Mouse (Mus musculus): ENCODE results near the gene Wfdc1. TPM values are rescaled to one million over a fixed set of nuclear protein-coding genes. Genes with fewer than 3 reads are reported as not detected.

Gene Wfdc1
- polyA plus RNA-seq (2015; fragmentation: Nextera tagmentation; extraction: Ambion mirVana), result 18.5 and 21.8 TPM in 2 replicates

DNA sequence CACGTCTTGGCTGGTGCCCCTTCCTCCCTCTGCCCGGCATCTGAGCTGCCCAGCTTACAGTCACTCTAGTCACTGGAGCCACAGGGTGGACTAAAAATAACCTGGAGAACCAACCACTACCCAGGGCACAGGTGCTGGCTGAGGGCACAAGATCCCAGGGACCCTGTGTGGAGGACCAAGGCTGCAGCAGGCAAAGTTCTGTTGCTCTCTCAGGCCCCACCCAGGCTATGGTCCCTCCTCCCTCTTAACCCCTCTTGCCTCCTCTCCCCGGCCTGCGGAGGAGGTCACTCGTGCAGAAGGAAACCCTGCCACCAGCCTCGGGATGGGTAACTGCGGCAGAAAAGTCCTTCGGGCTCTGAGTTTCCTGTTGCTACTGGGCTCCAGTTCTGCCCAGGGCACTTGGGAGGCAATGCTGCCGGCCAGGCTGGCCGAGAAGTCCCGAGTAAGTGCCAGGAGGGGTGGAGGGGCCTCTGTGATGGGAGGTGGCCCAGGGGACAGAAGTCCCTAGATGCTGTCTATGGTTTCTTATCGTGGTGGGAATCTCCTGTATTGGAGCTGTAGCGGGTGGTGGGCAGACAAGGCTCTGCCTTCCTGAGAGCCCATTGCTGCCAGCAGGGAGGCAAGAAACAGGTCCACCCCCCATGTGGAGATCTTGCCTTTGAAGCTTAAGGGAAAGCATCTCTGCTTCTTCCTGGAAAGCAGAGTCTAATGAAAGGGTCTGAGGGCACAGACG lies at the start of gene Wfdc1:
Gene Wfdc1, plus strand, starts transcription at position 147 of the 733 bp plus-strand sequence.
- WGBS, result 23% methylated on average over 14 of the region's 14 CpGs
- Histone ChIP-seq H3K27me3 (replicated peaks) (no peaks in the 10 kb centered on the region), H3K4me2 (peak within 1 kb of the TSS; percentile 29), H3K27ac (no peak within 1 kb of the TSS; the same call in 1 of the 2 replicates), H3K4me3 (replicated peaks) (peak within 1 kb of the TSS; percentile 13; the same call in 1 of the 2 replicates), H3K36me3 (no peaks in the 10 kb centered on the region), H3K9ac (no peak within 1 kb of the TSS), H3K4me1 (peaks cover 33% of the 10 kb centered on the region), H3K9me3 (no peaks in the 10 kb centered on the region)
- ATAC-seq (ENCODE audit: insufficient read depth, low FRiP score, low read depth), result no peak

DNA sequence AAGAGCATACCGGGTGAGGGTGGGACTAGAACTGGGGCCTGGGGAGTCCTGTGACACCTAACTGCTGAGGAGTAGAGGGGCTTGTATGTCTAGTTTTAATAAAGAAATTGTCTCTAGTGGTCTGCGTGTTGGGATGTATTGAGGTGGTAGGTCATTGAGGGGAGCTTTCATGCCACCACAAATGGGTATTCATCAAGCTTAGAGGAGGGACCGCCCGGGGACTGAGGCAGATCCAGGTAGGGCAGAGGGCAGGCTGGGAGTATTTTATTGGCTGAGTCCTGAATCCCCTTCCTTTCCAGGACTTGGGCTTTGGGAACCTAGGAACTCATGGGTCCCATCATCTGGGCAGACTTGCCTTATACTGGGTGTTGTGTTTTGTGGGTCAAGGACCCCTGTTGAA lies 49.4 kb upstream of the Wfdc1 start:
- no peak for ATAC-seq (ENCODE audit: insufficient read depth, low FRiP score, low read depth)
- no peaks in the 10 kb centered on the region for H3K36me3 ChIP-seq
- no peak overlapping the region for H3K27ac ChIP-seq
- WGBS, result 90% methylated on average over 4 of the region's 4 CpGs
- no peaks in the 10 kb centered on the region for H3K4me1 ChIP-seq
- H3K27me3 ChIP-seq (replicated peaks), result no peaks in the 10 kb centered on the region
- H3K9me3 ChIP-seq, result no peaks in the 10 kb centered on the region
- no peak overlapping the region for H3K9ac ChIP-seq
- H3K4me3 ChIP-seq (replicated peaks), result no peak overlapping the region
- no peak overlapping the region for H3K4me2 ChIP-seq

DNA sequence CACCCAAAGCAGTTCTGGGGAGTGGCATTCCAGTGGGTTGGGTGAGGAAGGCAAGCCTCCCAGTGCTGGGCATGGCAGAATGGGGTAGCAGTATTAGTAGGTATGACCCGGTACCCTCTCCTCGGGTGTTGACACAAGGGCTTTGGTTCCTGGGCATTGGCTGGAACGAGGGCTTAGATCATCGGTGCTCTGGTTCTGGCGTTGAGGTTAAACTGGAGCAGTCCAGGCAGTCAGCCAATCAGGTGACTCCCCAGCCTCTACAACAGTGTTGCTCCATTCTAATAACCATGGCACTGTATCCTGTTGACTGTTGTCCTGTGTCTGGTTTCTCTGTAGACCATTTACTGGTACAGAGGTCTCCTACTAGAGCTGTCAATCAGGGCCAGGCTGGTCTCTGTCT lies 48.6 kb upstream of the Wfdc1 start:
- H3K9me3 ChIP-seq, result no peaks in the 10 kb centered on the region
- H3K36me3 ChIP-seq, result no peaks in the 10 kb centered on the region
- ATAC-seq (ENCODE audit: insufficient read depth, low FRiP score, low read depth), result no peak
- H3K4me1 ChIP-seq, result no peaks in the 10 kb centered on the region
- H3K27ac ChIP-seq, result no peak overlapping the region
- H3K4me3 ChIP-seq (replicated peaks), result no peak overlapping the region
- WGBS, result 80% methylated on average over 5 of the region's 5 CpGs
- H3K27me3 ChIP-seq (replicated peaks), result no peaks in the 10 kb centered on the region
- no peak overlapping the region for H3K4me2 ChIP-seq
- no peak overlapping the region for H3K9ac ChIP-seq

DNA sequence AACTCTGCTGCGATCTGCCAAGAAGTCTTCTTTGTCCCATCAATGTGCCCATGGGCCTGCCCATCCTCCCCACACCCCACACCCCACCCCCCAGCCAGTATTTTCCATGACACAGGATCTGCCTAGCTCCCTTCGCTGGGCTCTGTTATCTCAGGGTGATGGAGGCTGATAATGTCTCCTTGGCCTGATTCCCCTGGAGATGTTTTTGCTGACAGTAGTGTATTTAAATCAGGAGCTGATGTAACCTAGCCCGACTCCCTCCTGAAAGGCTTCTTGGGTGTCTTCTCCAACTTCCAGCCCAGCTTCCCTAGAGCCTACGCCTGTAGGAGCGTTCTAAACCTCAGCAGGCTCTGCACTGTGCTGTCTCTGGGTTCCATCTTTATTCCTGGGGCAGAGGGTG lies 47.3 kb upstream of the Wfdc1 start:
- Histone ChIP-seq H3K4me1 (no peaks in the 10 kb centered on the region), H3K4me3 (replicated peaks) (no peak overlapping the region), H3K27me3 (replicated peaks) (no peaks in the 10 kb centered on the region), H3K4me2 (no peak overlapping the region), H3K9ac (no peak overlapping the region), H3K9me3 (no peaks in the 10 kb centered on the region), H3K36me3 (no peaks in the 10 kb centered on the region), H3K27ac (no peak overlapping the region)
- no peak for ATAC-seq (ENCODE audit: insufficient read depth, low FRiP score, low read depth)
- WGBS, result 54% methylated on average over 5 of the region's 5 CpGs

DNA sequence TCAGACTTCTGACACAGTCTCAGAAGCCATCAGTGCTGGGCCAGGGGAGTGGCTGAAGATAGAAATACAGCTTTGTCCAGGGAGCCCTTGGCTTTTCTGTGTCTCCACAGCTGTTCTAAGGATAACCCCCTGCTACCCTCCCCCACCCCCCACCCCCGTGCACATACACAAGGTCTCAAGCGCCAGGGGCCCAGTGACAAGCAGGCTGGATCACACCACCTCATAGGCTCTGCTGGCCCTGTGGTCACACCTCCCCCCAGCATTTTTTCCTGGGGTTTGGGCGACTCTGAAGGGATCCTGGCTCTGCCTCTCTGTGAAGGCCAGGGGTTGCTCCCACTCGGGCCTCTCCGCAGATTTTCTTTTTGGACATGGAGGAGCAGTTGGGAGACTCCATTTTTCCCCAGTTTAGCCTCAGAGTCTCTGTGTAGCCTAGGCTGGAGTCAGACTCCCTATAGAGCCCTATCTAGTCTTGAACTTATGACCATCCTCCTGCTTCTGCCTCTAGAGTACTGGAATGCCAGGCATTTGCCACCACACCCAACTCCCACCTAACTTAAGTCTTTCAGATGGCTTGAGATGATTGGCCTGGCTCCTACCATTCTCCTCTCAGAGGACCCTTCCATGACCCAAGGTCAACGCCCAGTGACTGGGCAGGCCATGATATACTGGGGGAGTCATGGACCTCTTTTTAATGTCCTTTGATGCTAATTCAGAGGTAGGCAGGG lies 45.9 kb upstream of the Wfdc1 start:
- Histone ChIP-seq H3K27me3 (replicated peaks) (no peaks in the 10 kb centered on the region), H3K9me3 (no peaks in the 10 kb centered on the region), H3K4me2 (no peak overlapping the region), H3K27ac (no peak overlapping the region), H3K36me3 (no peaks in the 10 kb centered on the region), H3K4me1 (no peaks in the 10 kb centered on the region), H3K9ac (no peak overlapping the region), H3K4me3 (replicated peaks) (no peak overlapping the region)
- ATAC-seq (ENCODE audit: insufficient read depth, low FRiP score, low read depth), result no peak
- 67% methylated on average over 6 of the region's 6 CpGs for WGBS

DNA sequence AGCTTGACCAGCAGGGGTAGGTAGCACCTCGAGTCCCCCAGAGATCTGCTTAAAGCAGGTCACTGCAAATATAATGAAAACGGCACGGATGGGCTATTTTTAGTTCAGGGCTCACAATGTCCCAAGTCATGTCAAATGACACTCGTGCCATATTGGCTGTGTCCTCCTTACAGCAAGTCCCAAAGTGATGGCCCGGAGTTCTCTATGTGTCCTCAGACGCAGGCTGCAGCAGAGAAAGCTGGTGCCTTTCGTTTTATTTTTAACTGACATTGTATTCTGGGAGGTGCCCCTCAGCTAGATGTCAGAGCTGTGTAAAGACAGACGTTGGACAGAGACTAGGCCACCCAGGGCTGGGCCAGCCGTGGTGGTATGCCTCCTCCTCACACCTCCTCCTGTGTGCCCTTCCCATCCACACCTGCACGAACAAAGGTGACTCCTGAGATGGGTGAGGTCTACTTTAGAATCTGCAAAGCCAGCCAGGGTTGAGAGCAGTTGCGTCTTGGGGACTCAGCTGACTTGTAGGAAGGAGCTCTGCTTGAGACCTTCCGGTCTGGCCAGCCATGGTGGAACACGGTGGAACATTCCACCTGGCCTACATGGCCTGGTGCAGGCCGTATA lies 45.2 kb upstream of the Wfdc1 start:
- Histone ChIP-seq H3K27me3 (replicated peaks) (no peaks in the 10 kb centered on the region), H3K36me3 (no peaks in the 10 kb centered on the region), H3K4me1 (no peaks in the 10 kb centered on the region), H3K9ac (no peak overlapping the region), H3K9me3 (no peaks in the 10 kb centered on the region), H3K4me2 (no peak overlapping the region), H3K27ac (no peak overlapping the region), H3K4me3 (replicated peaks) (no peak overlapping the region)
- ATAC-seq (ENCODE audit: insufficient read depth, low FRiP score, low read depth), result no peak
- WGBS, result 81% methylated on average over 14 of the region's 14 CpGs

DNA sequence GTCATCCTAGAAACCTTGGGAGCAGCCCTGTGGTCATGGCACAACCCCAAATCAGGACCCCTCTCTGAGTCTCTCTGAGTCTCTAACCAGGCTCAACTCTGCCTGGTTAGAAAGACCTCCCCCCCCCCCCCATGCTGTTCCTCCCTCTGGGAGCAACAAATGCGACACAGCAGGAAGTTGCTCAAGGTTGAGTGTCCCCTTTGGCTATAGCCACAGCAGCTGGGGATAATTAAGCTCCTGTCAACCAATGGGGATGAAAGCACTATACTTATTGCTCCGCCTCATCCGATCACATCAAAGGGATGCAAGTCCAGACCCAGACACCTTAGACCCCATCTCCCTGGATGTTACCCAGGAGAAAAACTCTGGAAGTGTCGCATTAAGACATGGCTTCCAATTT lies 43.6 kb upstream of the Wfdc1 start:
- Histone ChIP-seq H3K4me2 (no peak overlapping the region), H3K9ac (no peak overlapping the region), H3K4me1 (no peaks in the 10 kb centered on the region), H3K36me3 (no peaks in the 10 kb centered on the region), H3K9me3 (no peaks in the 10 kb centered on the region), H3K27ac (no peak overlapping the region), H3K27me3 (replicated peaks) (no peaks in the 10 kb centered on the region), H3K4me3 (replicated peaks) (no peak overlapping the region)
- ATAC-seq (ENCODE audit: insufficient read depth, low FRiP score, low read depth), result no peak
- WGBS, result 55% methylated on average over 4 of the region's 4 CpGs

DNA sequence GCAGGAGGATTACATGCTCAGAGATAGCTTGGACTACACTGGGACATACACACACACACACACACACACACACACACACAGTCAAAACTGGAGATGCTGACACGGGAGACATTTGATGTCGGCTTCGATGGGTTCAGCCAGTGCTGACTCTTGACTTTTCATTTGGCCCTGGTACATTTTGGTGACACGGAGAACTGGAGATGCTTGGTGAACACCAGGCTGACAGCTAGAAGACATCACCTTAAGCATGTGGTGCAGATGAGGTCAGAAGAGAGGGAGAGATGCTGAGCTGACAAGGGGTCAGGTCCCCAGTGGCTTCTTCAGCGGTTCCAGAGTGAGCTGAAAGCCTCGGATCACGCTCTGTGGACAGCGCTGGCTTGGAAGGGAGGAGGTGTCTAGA lies 43.1 kb upstream of the Wfdc1 start:
- WGBS, result 86% methylated on average over 8 of the region's 8 CpGs
- no peaks in the 10 kb centered on the region for H3K27me3 ChIP-seq (replicated peaks)
- no peak overlapping the region for H3K4me2 ChIP-seq
- H3K9ac ChIP-seq, result no peak overlapping the region
- no peaks in the 10 kb centered on the region for H3K9me3 ChIP-seq
- ATAC-seq (ENCODE audit: insufficient read depth, low FRiP score, low read depth), result no peak
- H3K36me3 ChIP-seq, result no peaks in the 10 kb centered on the region
- no peaks in the 10 kb centered on the region for H3K4me1 ChIP-seq
- H3K4me3 ChIP-seq (replicated peaks), result no peak overlapping the region
- no peak overlapping the region for H3K27ac ChIP-seq

DNA sequence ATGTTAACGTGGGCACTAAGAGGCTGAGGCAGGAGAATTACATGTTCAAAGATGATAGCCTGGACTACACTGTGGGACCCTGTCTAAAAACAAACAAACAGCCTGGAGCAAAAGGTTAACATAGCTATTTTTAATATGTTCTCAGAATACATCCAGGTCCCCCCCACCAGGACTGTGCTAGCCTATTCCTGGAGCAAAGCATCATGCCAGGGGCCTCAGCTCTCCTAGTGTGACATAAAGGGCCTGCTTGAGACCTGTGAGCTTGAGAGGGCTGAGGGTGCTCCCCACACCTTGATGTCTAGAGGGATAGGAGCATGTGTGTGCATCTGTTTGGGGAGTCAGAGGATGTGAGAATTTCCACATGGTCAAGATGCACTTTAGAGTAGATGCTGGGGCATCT lies 42.4 kb upstream of the Wfdc1 start:
- Histone ChIP-seq H3K27ac (no peak overlapping the region), H3K36me3 (no peaks in the 10 kb centered on the region)
- WGBS, result 75% methylated on average over 1 of the region's 1 CpGs

DNA sequence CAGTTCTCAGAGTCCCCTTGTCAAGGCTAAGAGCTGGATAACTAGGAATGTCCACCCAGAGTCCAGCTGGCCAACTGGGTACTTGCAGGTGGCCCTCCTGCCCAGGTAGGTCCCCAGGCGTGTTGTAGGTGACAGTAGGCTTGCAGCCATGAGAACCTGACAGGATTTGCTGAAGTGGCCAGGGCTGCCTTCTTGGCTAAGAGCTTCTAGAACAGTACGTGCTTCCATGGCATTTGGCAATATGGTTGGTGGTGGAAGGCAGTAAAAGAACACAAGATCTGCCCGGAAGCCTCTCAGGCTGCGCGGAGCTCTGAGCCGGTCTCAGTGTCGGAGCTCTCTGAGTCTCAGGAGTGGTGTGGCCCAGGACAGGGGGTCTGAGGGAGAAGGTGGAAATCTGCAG lies 41.2 kb upstream of the Wfdc1 start:
- ATAC-seq (ENCODE audit: insufficient read depth, low FRiP score, low read depth), result no peak
- Histone ChIP-seq H3K4me1 (no peaks in the 10 kb centered on the region), H3K9ac (no peak overlapping the region), H3K4me3 (replicated peaks) (no peak overlapping the region), H3K27me3 (replicated peaks) (no peaks in the 10 kb centered on the region), H3K4me2 (no peak overlapping the region), H3K36me3 (no peaks in the 10 kb centered on the region), H3K9me3 (no peaks in the 10 kb centered on the region), H3K27ac (no peak overlapping the region)
- 83% methylated on average over 7 of the region's 7 CpGs for WGBS

More for the DNA sequence above, 42.4 kb upstream of the Wfdc1 start:
- Histone ChIP-seq H3K4me2 (no peak overlapping the region), H3K9me3 (no peaks in the 10 kb centered on the region), H3K4me3 (replicated peaks) (no peak overlapping the region), H3K4me1 (no peaks in the 10 kb centered on the region), H3K27me3 (replicated peaks) (no peaks in the 10 kb centered on the region), H3K9ac (no peak overlapping the region)
- ATAC-seq (ENCODE audit: insufficient read depth, low FRiP score, low read depth), result no peak

DNA sequence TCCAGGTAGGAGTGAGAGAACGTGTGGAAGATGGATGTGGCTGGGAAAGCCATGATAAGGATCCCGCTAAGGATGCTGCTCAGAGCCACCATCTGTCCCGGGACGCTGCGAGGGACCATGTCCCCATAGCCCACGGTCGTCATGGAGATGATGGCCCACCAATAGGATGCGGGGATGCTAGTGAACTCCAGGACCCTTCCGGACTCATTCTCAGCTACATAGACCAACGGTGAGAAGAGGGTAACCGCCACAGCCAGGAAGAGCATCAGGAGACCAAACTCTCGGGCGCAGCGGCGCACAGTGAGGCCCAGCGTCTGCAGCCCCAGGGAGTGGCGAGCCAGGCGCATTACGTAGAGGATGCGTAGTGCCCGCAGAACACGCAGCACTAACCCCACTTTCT lies 40.4 kb upstream of the Wfdc1 start:
- 78% methylated on average over 22 of the region's 22 CpGs for WGBS
- Histone ChIP-seq H3K9ac (no peak overlapping the region), H3K4me3 (replicated peaks) (no peak overlapping the region), H3K27me3 (replicated peaks) (no peaks in the 10 kb centered on the region), H3K4me1 (no peaks in the 10 kb centered on the region), H3K36me3 (no peaks in the 10 kb centered on the region), H3K9me3 (no peaks in the 10 kb centered on the region), H3K4me2 (no peak overlapping the region), H3K27ac (no peak overlapping the region)
- no peak for ATAC-seq (ENCODE audit: insufficient read depth, low FRiP score, low read depth)

DNA sequence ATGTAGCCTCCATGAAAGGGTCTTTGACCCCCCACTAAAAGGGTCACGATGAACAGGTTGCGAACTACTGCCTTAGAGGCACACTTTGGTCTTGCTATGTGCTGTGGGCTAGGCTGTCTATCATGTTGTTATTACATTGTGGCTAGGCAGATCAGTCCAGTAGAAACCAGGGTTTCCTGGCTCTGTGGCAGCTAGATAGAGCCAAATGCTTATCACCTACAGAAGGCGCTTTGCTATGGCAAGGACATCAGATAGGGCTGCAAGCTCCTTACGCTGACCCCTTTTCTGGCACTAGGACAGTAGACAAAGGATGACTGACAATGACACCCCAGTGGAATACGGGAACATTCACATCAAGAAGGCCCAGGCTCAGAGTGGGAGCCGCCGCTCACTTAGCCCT lies 39.0 kb upstream of the Wfdc1 start:
- Histone ChIP-seq H3K4me3 (replicated peaks) (no peak overlapping the region), H3K9ac (no peak overlapping the region), H3K27me3 (replicated peaks) (no peaks in the 10 kb centered on the region), H3K4me1 (no peaks in the 10 kb centered on the region), H3K36me3 (no peaks in the 10 kb centered on the region), H3K27ac (no peak overlapping the region), H3K4me2 (no peak overlapping the region), H3K9me3 (no peaks in the 10 kb centered on the region)
- WGBS, result 85% methylated on average over 7 of the region's 7 CpGs
- ATAC-seq (ENCODE audit: insufficient read depth, low FRiP score, low read depth), result no peak

Measured in stomach, embryonic 15.5 days (tissue).